Mouse (Mus musculus): ENCODE measurements at regions not wholly inside any gene's neighbourhood (a gene's known extent, or its start where the extent isn't known, plus 50 kb on each side); places are given as distances from the start of the nearest gene placed in this dataset.

DNA sequence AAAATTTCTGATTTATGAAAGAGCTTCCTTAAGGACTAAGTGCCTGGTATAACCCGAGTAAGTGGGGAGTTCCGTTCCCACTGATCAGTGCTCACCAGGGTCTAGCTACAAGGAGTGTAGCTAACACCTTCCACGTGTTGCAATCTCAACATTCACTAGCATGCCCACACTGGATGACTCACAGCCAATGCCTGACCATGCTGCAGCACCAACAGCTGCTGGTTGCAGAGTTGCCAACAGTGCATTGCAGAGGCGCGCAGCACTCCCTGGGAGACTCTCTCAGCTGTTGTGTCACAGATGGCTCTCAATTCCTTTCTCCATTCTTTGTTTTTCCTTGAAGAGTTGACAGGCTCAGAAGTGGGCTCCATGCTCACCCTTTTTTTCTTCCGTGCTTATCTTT is 787.5 kb upstream of the Tenm3 start:
- DNase-seq (ENCODE audit: low read depth, low spot score): no peak

DNA sequence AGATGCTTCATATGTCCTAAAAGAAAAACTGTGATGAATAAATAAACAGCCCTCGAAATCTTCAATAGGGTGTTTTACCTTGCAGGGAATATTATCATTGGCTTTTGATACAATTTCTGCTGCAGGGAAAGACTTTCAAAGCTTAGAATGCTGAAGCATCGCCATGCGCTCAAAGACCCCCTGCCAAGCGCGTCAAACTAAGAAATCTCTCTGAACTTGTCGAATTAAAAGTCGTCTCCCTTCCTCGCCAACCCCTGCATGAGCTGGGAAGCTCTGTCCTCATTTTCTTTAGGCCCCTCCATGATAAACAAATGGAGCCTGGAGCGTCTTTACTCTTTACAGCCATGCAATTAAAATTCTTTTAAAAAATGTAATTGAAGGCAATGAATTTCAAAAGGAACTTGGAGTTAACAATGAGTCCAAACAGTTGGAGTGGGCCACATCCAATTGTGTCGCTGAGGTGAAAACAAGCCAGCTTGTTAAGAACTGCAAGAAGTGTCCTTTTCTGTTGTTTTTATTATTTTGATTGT is 784.3 kb upstream of the Tenm3 start:
- DNase-seq (ENCODE audit: low read depth, low spot score): no peak

DNA sequence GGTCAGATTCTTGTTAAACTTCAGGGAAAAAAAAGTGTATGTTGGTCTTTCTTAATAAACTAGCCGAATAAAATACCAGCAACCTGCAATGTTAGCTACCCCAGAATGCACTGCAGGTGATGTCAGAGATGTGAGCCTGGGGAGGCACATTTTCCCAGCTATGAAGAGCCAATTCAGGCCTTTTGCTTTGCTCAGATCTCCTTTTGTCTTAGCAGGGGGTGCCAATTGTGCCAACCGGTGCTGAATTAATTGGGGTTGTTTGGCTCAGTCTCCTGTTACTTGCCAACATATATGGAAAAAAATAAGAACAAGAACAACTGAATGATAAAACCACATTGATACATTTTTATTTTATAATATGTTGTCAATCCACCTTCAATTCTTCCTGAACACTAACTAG is 751.8 kb upstream of the Tenm3 start:
- no peak for DNase-seq (ENCODE audit: low read depth, low spot score)

DNA sequence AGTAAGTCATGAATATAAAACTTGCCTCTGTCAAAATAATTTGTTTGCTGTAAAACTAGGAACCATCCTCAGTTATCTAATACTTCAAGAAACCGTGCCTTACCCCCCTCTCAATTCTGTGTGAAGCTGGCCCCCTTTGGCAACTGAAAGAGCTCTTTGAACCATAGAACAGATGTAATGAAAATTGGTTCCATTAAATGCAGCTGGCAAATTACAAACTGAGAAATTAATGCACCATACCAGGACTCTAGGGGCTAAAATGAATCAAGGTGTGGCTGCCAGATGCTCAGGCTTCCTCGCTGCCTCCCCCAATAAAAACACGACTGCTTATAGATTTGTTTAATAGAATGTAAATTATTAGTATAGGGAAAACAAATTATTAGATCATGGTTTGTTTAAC is 723.7 kb upstream of the Tenm3 start:
- no peak for DNase-seq (ENCODE audit: low read depth, low spot score)

DNA sequence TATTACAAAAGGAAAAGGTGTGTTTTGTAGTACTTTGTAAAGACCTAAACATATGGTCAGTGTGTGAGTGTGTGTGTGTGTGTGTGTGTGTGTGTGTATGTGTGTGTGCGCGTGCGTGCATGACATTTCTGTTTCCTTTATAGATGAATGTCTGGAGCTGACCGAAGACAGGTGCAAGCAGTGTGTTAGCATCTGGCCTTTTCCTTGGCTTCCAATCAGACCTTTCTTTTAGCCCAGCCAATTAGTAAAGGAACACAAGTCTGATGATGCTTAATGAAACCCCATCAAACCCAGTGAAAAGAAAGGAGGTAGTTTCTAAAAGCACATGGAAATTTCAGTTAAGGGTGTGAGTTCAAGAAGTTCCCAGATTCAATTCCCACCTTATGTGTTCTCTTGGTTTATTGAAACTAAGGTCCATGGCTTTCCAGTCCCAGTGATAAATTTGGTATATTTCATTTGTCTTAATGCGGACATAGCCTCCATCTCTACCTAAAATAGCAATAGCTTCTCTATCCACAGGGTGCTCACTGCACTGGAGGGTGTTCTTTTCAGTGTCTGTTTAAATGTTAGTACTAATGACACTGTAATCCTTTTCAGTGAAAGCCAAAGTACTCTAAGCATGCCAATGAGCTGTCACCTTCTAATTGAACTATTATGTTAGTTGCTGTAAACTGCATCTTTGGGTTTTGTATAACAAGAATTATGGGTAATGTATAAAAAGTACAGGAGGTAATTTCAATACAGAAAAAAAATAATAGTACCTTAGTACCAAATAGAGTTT is 719.9 kb upstream of the Tenm3 start:
- DNase-seq (ENCODE audit: low read depth, low spot score): no peak

DNA sequence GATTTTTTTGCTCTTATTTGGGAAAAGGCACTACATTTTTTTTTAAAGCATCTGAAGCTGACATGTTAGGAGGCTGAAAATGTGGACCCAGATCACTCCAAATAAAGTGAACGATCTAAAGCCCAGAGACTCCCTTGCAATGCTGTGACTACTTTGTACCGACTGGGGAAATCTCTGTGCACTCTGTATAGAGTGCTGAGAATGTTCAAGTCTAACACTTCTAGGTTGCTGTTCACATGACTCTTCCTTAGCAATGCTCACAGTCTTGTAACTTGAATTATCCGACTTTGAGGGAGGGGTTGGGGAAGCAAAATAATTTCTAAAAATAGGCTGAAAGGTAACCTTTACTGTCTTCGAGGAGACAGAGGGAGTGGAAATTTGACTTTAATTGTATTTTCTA is 719.2 kb upstream of the Tenm3 start:
- DNase-seq (ENCODE audit: low read depth, low spot score): no peak

DNA sequence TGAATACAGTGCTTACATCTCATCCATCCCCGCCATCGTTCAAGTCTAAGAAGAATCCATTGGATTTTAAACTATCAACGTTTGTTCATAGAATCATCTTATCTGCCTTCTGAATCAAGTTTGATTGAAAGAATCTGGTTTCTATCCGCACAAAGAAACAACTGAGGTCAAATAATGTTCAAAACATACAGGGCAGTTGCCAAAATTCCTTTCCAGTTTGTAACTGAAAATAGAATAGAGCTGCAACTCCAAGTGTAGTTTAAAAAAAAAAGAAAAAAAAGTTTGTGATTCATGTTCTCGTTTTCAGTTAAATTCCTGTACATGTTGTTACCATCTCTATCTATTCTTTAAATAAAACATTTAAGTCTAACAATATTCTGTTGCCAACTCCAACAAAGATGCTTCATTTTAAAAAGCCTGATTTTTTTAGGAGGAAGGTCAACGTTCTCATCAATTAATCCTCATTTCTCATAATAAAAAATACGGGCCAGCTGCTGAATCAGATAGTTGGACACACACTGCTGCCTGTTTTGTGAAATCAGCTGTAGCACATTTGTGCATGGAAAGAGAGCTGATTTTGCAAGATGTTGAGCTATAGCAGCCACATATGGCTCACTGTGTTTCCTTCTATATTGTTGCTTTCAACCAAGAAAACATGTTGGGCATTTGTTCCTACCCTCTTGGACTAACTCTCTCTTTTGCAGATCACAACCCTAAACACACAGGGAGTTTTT is 712.1 kb upstream of the Tenm3 start:
- no peak for DNase-seq (ENCODE audit: low read depth, low spot score)

DNA sequence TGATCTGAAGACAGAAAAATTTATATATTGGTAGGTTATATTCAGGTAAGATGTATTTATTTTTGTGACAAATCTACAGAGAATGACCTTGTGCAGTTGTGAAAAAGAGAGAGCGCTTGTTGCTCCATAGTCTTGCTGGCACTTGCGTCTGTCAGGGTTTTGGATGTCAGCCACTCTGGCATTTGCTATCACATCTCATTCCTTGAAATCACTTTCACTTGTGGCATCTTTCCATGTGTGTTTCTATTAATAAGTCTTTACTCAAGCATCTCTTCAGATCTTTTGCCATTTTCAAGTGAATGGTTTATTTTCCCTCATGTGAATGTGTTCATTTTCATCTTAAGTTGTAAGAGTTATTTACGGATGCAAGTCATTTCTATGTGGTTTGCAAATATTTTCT is 709.4 kb upstream of the Tenm3 start:
- DNase-seq (ENCODE audit: low read depth, low spot score): no peak

DNA sequence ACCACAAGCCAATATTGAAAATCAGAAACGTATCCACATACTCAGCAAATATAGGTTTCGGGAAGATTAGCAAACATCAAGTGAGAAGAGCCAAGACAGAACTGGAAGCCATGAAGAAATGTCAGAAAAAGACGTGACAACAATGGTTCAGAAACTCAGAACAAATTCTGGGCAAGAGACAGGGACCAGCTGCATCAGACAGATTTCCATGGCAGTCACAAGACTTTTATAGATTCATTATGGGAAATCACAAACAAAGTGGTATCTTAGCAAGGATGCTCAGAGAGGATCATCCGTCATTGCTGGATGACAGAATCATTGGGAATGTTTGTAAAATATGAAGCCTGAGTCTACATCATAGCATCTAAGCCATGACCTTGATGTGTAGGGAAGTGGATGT is 699.6 kb upstream of the Tenm3 start:
- no peak for DNase-seq (ENCODE audit: low read depth, low spot score)

DNA sequence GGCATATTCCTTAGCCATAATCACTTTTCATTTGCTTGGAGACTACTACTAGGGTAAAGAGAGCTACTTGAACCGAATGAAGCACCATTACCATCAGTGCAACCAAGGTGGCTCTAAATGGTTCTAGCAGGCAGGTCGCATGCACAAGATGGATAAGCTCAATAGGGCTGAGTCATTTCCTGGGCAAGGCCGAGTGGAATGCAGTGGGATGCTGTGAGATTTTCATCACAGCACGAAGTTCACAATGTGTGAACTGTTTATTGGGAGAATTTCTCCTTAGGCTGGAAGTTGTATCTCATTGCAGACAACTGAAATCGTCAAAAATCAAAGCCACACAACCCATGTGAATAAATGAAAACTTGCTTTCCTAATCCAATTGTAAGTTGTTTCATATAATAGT is 697.6 kb upstream of the Tenm3 start:
- DNase-seq (ENCODE audit: low read depth, low spot score): no peak

DNA sequence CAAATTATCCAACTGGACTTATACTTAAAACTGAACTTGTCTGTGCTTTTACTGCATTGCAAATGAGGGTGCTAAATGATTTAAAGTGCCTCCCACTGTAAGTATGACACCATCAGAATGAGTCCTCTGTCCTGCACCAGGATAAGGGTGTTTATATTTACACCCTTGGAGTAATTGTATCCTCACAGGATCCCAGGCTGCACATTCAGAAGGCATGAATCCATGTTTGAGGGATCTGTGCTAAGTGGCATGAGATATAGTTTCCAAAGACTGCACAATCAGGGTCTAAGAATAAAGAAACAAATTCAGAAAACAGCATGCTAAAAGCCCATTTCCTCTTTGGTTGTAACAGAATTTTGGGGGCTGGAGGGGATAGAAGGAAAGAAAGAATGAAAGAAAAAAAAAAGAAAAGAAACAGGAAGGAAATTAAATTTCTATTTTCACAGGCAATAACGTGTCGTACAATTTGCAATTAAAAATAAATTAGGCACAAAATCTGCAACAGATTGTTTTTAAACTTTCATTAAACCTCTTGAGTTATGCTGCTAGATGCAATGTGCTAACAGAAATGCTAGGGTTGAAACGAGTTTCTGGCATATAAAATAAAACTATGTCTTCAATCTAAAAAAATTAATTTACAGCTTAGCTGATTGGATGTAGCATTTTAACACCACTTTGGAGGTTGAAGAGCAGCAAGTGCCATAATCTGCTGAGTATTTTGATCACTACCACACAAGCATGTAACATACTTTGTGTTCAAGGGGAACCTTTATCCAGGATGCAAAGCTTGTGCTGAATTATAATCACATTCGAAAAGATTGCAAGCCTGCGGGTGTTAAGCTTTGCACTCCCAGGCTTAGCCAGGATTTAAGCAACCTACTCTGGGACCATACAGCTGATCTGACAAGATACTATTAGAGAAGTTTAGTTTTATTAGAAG is 689.9 kb upstream of the Tenm3 start:
- DNase-seq (ENCODE audit: low read depth, low spot score): no peak

DNA sequence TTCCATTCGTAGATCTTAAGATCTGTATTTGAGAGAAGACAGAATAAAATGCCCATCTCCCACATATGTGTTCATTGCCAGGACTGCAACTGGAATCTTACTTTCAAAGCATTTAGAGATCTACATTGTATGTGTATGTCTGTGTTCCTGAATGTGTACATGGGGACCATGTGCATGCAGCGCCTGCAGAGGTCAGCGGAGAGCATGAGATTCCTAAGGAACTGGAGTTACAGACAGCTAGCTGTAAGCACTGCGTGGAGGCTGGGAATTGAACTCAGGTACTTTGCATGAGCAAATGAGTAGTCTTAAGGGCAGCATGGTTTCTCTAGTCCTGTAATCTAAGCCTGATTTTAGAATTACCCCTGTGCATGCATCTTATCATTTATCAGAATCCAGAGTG is 685.5 kb upstream of the Tenm3 start:
- no peak for DNase-seq (ENCODE audit: low read depth, low spot score)

DNA sequence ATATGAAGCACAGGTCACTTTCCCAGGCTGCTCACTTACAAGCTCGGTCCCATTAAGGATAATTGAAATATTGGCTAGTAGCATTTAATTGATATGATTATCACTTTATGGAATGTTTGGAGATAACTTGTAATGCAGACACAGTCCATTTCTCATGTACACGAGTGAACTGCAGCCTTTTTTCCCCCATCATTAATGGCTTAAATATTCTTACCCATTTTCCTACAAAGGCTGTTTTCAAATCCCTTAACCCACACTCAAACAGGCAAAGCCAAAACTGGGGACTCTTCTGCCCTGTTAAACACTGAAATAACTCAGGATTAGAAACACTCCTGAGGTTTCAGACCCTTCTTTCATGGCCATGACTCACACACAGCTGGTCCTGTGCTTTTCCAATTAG is 649.2 kb upstream of the Tenm3 start:
- no peak for DNase-seq (ENCODE audit: low read depth, low spot score)

DNA sequence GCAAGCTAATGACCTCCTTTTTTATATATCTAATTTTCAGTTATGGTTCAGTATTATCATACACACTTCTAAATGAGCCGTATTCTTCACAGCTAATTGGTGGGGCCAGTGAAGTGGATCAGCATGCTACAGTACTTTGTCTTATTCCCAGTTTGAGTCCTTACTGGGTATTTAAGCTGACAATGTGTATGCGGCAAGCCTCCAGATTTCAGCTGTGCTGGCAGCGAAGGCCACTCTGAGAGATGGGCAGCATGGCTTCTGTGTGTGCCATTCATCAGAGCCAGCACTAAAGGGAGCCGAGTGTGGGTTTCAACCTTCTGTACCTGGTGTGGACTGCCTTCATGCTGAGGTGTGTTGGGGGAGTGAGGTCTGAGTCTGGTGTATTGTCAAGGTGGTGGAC is 641.5 kb upstream of the Tenm3 start:
- no peak for DNase-seq (ENCODE audit: low read depth, low spot score)

DNA sequence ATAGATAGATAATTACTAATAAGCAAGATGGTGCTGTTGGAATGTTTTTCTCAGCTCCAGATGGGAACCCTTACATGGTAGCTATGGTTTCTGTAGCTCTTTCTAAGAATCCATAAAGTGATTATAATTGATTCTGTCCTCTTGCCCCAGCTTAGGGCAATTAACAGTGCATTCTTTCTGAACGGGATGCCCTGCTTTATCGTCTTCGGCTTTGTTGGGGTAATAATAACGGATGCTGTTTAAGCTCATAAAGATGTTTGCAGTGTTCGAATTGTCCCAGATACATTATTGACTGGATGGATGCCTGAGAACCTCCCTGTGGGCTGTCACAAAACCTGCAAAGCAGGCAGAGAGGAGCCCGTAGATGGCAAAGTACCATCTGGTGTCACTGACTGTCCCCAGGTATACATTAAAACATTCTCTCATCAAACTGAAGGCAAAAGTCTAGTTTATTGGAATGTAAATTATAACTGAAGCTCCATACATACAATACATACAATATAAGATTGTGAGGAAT is 637.8 kb upstream of the Tenm3 start:
- no peak for DNase-seq (ENCODE audit: low read depth, low spot score)

DNA sequence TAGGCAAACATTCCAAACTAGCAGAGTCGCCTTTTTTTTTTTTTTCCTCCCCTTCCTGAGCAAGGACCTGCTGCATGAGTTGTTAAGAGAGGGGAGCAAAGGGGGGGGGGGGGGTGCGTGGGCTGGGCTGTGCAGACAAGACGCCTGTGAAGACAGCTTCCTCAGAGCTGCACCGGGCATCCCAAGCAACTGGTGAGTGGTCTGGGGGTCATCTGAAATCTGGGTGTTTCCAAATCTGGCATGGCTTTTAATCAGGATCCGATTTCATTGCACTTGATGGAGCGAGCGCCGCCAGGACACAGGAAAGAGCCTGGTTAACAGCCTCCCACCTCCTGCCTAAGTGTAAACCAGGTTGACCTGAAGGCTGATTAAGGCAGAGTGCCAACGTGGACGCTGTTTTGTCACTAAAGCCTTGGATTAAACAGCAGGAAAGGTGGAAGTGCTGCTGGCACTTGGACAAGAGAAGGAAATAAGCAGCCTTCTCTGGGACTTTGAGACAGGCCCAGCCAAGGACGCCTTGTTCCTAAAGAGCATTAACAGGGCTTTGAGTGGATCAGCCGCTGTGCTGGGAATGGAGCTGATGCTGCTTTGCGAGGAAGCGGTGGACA is 622.3 kb upstream of the Tenm3 start:
- no peak for DNase-seq (ENCODE audit: low read depth, low spot score)

DNA sequence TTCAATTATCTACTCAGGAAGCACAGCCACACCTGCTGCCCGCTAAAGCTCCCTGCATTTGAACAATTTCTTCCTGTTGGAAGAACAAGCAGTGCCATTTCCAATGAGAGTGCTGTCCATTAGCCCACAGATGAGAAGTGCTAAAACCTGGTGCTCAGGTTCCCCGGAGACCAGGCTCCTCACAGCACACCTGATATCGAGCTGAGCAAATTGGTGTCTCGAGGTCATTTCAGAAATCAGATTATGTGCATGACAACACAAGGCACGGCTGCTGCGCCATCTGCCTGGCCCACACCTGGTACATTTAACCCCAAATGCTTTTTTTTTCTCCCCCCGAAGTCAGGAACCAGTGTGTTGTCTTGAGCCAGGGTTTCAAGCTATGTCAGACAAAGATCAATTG is 621.3 kb upstream of the Tenm3 start:
- no peak for DNase-seq (ENCODE audit: low read depth, low spot score)

DNA sequence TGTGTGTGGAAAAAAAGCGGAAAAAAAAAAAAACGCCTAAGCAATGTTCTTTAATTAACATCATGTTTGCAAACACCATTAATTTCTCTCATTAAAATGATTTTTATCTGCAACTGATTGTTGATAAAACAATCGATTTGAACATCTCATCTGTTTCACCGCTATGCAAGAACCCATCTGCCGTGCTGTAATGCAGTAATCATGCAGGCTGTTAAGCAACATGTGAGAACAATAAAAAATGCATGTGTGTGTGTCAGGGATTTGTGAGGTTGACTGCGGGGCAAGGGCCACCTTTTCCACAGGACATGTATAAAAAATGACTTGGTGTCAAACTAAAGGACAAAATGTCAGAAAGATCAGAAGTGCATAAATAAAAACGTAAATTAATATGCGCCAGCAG is 618.9 kb upstream of the Tenm3 start:
- no peak for DNase-seq (ENCODE audit: low read depth, low spot score)

DNA sequence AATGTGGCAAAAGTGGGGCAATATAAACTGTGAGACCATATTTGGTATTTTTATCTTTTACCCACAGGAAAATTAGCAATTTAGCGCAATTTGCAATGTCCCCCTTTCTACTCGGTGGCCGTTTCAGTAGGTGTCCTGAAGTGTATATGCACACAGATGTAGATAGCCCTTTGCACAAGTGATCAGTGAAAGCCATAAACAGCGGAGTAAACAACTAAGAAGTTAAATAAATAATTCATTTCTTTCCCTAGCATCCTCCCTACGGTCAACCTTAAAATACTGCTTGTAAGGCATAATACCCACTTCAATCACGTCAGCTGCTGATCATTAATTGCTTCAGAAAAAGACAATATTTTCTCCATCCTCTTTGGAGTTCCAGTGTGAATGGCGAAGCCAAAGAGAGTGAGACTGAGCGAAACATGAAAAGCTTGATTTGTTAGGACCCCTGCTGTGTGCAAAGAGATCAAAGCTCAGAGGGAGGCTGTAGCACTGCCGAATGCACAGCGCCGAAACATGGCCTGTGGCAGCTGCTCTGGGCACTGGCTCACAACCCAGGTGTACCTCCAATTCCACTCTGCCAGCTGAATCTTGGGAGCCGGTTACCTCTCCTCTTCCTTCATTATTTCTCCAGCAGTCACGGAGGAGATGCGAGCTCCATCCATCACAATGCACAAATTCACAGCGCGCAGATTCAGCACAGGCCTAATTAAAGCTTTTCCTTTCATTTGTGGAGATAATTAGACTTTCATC is 618.1 kb upstream of the Tenm3 start:
- DNase-seq (ENCODE audit: low read depth, low spot score): no peak

DNA sequence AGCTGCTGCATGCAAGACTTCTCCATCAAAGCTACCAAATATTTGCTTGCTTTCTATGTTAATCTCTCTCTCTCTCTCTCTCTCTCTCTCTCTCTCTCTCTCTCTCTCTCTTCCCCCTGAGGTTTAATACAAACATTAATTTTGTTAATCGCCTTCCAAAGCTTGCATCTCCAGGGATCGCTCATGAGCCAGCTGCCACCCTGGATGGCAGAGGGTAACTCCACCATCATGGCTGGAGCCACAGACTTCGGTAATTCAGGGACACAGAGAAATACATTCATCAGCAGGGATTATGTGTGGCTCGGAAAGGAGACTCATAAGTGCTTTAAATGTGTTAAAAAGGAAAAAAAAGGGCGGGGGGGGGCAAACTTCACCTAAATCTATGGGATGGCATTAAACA is 601.7 kb upstream of the Tenm3 start:
- no peak for DNase-seq (ENCODE audit: low read depth, low spot score)

DNA sequence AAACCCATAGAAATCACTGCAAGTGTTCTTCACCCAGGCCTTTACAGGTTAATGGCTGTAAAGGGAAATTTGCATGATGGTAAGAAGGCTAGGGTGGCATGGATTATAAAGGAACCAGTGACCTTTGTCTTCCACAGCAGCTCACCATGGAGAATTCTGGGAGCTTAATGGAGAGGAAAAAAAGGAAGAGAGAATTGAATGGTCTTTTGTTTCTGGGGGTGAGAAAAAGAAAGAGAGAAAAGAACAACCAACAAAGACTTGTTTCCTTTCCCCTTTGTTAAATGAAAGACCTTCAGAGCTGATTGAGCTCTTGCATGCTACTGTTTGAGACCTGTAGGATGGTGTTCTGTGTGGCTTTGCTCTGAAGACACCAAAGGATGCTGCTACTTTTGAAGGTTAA is 597.5 kb upstream of the Tenm3 start:
- DNase-seq (ENCODE audit: low read depth, low spot score): no peak
